Mouse (Mus musculus): Measurements from ENCODE around the gene 0610040J01Rik.
"Not testable (repeated sequence)": the region's sequence is repeated elsewhere in the genome, so short reads cannot be mapped to it uniquely, and the experiment has no call there.

0610040J01Rik gene

DNA sequence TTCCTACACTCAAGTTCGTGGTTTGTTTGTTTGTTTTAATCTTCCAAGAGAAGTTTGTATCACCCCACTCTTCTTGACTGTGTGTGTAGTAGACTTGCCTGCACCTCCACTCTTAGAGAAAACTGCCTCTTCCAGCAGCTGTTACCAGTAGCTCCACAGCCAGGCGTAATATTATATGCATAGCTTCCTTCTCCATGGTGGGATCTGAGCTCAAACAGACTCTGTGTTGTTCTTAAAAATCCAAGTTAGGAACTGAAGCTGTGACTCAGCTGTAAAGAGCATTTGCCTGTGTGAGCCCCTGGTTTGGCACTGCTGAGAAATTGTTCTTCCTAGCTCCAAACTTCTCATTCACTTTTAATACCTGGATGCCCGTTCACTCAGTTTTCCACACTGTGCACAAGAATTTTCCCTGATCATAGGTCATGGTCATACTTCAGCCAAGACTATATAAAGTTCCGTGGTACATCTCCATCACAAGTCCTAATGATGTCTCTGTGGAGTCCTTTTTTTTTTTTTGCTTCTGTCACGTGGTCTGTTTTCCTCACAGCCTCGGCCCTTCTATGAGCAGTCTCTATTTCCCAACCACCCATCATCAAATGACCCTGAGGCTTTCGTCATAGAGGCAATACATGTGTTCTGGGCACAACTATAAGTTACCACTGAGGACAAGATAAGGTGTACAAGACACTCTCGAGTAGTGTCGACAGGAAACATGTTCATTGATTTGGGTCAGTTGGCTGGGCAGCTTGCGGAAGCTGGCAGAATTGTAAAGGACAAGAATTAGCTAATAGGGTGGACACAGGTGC lies 16.4 kb downstream of the 0610040J01Rik start:
- no peak for DNase-seq (ENCODE audit: low spot score)

DNA sequence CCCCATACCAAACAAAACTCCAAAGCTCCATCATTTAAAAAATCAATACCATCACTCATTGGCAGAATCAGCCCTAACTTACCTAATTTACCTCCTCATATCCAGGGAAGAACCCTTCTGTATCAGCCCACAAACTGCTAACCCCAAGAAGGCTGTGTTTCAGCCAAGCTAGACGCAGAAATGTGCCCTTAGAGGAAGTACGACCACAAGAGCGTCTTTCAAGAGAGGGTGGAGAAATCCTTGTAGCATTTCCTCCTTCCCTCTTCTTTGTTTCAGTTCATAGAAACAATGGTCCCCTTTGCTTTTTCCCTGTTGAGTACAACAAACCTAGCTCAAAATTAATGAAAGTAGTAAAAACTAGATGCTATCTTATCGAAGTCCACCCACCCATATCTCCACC lies 18.9 kb downstream of the 0610040J01Rik start:
- no peak for DNase-seq (ENCODE audit: low spot score)

DNA sequence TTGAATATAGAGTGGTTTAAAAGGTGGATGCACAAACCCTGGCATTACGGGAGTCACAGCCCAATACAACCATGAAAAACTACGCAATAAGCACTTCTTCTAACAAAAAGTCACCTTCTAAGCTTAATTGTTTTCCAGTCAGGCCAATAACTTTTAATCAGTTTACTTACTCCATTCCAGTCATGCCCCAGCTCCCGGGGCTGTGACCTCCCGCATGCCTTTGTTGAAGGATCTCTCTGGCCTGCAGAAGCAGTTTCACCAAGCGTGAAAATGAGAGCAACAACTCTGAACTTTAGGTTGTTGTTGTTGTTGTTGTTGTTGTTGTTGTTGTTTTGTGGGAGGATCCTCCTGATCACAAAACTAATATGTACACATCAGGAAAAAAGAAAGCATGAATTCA lies 21.8 kb downstream of the 0610040J01Rik start:
- DNase-seq (ENCODE audit: low spot score) = no peak

DNA sequence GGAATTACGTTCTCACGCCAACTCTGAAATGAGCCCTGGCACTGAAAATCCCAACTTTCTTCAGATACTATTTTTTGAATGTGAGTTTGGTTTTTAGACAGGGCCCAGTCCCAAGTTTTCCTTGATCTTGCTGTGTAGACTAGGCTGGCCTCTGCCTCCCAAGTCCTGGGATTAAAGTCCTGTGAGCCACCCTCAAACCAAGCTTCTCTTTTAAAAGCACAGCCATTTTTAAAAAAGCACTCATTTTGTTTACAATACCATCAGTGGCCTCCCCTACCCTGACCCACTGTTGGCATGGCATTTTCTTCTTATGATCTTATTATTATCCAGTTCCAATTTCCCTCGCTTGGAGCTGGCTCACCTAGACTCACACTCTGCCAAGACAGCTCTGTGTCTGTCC lies 22.3 kb downstream of the 0610040J01Rik start:
- no peak for DNase-seq (ENCODE audit: low spot score)

DNA sequence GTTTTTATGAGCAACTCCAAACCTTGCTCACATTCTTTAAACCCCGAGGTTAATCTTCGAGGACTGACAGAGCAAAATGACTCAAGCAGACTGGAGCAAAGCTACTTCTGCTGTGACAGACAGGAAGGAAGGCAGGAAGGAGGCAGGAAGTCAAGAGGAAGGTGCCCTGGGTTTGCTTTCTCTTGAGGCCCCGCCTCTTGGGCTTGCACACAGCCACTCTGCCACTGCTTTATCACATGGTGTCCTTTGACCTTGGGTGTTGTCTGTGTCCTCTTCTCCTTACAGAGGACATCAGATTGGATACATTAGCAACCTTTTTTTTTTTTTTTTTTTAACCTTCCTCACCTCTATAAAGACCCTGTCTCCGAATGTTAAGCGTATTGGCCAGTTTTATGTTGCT lies 25.0 kb downstream of the 0610040J01Rik start:
- no peak for DNase-seq (ENCODE audit: low spot score)

DNA sequence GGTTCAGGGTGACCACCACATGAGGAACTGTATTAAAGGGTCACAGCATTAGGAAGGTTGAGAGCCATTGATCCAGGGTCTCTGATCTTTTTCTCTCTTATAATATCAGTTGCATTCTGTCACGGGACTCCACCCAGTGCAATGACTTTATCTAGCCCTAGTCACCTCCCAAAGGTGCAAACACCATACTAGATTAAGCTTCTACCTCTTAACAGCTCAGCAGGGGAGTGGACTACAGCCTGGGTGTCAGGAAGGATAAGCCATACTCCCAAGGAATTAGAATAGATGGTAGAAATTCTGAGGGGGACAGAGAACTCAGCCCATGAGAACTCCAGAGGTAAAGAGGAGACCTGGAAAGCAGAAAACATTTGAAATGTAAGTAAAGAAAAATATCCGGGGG lies 25.7 kb downstream of the 0610040J01Rik start:
- no peak for DNase-seq (ENCODE audit: low spot score)

DNA sequence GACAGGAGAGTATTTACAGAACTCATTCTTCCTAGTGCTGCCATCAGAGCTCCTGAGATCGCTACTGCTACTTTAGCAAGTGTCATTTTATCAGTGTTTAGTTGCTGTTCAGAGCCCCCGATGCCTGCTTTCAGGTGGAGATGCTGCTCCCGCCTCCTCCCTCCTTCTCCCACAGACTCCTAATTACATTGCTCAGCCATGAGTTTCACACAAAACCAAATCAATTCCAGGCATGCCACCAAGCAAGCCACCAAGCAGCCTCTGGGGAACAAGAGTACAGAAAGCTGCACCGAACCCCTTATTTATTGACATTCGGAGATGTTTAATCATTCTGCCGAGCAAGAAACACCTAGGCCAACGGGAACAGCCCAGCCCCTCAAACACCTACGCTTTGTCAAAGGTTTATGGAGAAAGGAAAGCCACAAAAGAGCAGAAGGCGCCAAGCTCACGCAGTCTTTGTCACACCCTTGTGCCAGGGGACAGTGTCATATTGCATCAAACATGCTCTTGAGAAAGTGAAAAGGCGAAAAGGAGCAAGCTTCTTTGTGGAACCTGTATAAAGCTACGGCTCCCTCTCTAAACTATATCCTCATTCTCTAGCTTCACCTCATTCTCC lies 27.7 kb downstream of the 0610040J01Rik start:
- DNase-seq (ENCODE audit: low spot score) = no peak

DNA sequence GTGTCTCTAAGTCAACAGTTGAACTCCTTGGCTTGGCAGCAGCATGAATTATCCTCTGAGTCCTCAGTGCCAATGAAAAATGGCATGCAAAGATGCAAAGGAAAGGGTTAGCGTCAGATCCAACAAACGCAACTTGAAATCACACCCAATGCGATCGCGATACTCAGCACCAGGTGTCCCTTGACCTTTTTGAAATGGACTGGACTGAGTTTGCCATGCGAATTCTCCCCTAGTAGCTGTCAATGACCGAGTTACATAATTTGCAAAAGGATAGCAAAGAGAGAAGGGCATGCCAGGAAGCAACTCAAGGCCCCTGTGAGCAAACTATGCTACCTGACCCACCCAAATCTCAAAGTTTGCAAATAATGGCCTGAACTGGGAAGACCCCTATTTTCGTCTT lies 34.9 kb downstream of the 0610040J01Rik start:
- no peak for DNase-seq (ENCODE audit: low spot score)

DNA sequence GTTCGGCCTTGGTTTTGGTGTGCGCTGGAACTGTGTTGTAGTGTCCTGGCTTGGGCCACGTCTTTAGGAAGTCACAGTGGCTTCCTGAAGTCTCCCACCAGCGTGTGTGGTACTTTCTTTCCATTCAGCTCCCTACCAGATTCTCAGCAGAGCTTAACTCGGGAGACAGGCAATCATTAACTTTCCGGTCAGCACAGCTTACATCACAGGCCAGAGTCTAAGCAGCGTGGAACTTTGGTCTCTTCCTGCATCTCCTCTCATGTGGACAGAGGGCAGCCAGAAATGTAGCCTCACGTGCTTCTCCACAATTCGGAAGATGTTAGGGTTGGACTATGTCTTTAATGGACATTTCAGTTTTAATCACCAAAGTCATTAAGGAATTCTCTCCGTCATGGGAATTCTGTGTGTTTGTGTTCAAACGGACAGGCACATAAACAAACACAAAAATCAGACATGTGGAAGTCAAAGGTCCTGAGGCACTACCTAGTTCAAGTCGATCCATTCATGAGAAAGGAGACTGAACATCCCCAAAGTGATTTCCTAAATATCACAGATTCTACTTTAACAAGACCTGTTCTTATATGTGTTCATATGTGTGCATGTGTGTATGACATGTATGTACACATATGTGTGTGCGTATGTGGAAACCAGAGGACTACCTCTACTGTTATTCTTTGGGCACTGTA lies 35.5 kb downstream of the 0610040J01Rik start:
- DNase-seq (ENCODE audit: low spot score) = no peak

DNA sequence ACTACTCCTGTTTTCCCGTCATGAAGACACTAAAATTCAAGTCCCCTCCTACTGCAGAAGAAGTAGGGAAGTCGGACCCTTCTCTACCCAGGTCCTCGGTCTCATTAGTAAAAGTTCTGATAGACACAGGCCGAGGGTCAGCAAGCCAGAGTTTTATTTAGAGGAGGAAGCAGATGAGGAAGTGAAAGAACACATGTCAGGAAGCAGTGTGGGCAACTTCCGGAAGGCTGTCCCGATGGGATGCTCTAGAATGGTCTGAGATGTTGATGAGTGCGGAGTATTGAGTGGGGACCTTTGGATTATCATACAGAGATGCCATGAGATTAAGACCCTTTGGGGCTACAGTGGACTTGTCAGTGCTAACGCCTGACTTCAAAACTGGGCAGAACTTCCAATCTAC lies 46.7 kb downstream of the 0610040J01Rik start:
- no peak for DNase-seq (ENCODE audit: low spot score)

DNA sequence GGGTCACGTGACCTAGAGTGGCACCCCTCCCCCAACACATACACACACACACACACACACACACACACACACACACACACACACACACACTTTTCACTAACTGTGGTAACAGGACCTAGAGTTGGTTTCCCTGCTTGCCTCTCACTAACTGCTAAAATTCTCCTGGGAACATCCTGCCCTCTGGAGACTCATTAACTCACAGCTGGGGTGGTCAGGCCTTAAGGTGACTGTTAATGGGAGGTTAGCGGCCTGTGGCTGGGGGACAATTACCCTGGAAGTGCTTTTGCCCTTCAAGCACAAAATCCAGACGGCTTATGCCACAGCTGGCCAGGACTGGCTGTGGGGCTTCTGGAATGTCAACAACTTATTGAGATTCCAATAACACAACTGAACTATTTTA lies 55.3 kb downstream of the 0610040J01Rik start:
- no peak for DNase-seq (ENCODE audit: low spot score)

DNA sequence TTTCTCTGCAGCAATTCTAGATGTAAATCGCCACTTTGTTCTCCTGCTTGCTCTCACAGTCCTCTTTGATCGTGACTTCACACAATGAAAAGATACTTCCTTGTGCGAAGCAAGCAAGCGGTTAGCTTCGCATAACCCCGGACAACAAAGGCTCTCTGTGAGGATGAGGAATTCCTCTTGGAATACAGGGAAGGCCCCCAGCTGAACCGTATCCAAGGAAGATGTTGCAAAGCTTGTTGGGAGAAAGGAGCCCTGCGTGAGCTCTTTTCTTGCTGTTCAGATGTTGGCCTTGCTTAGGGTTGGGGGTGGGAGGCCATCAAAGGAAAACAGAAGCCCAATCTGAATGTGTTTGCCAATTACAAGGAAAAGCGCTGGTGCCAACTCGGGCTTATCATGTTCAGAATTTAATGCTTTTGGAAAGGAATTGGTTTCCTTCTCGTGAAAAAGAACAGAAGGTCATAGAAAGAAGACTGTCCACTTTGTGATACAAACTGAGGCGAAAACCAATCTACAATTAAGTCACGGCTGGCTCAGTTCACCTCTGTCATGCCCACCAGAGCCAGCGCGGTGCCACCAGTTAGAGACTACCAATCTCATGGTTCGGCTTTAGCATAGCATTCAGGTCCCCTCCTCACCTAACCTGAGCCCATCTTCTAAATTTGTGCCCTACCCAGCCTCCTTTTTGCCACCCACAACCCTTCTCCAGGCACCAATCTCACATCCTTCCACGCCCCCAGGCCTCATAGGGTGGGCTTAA lies 60.2 kb downstream of the 0610040J01Rik start:
- peak; percentile 48 for DNase-seq (ENCODE audit: low spot score)

DNA sequence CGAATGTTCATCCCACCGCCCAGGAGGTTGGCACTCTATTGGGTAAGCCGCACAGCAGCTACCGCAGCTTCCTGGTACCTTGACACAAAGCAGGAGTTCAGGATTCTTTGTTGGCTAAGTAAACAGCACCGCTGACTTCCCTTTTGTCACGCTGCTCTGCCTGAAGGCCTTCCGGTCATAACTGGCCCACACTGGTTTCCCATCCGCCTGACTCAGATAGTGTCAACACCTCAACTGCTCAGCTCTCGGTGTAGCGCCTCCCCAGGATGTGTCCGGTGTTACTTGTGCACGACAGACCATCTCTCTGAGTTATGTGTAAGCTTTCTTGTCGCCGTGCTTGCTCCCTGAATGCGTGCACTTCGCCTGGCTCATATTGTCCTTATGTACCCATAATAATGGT lies 62.7 kb downstream of the 0610040J01Rik start:
- no peak for DNase-seq (ENCODE audit: low spot score)

DNA sequence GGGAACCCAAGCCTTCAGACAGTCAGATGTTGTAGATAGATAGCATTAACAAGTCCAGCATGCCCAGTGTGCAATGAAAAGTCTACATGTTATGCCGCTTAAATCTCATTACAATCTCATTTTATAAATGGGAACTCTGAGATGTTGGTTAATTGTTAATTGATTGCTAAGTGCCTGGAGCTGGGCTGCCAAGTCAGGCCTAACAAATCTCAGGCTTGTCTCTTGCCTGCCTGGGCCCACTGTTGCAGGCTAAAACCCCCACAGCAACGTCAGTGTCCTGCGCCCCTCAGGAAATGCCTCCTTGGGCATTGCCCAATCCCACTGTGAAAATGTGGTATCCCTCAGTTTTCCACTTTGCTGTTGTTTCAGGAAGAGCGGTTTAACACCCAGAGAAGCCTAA lies 63.9 kb downstream of the 0610040J01Rik start:
- no peak for DNase-seq (ENCODE audit: low spot score)

DNA sequence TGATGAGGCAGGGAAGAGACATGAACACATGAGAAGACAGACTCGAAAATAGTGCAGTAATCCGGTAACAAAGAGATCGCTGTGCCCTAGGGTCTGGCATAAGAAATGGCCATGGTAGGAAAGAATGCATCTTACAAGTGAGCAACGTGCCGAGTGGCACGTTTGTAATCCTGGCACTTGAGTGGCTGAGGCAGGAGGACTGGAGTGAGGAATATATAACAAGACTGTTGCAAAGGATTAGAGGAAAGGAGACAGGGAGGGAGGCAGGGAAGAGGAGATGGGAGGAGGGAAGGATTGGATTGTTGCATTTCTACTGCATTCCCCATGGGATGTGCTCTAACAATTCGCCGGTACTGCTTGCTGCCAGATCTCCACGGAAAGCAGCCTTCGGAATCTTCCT lies 66.9 kb downstream of the 0610040J01Rik start:
- no peak for DNase-seq (ENCODE audit: low spot score)

DNA sequence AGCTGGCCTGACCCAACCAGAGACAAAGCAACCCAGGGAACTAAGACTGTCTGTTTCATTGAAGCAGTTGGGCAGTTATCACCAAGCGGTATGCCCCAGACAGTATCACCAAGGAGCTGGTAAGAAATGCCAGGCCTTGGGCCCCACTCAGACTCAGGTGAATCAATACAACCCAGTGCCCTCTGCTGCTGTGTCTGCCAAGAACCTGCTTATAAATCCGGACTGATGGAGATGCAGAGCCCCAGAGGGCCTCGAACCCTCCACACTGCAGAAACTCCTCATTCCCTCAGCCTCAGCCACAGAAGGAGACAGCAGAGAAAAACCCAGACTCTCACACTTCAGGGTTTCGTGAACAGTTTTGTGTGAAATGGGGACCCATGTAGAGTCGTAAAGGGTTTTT lies 74.1 kb downstream of the 0610040J01Rik start:
- DNase-seq (ENCODE audit: low spot score) = no peak

DNA sequence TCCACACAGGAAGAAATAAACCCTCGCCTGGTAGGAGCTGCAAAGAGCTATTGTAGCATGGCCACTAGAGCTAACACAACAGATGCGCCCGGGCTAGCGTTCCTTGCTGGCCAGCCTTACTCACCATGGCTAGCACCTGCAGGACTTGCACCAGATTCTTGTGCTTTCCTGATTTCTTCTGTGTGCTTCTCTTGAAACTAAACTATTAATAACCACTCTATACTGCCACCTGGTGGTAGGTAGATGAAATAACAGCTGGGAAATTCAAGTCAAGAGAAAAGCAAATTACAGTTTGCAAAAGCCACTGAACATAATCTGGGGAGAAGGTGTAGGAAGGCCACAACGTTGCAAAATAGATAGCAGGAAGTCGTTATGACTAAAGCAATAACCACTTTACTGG lies 74.5 kb downstream of the 0610040J01Rik start:
- DNase-seq (ENCODE audit: low spot score) = no peak

DNA sequence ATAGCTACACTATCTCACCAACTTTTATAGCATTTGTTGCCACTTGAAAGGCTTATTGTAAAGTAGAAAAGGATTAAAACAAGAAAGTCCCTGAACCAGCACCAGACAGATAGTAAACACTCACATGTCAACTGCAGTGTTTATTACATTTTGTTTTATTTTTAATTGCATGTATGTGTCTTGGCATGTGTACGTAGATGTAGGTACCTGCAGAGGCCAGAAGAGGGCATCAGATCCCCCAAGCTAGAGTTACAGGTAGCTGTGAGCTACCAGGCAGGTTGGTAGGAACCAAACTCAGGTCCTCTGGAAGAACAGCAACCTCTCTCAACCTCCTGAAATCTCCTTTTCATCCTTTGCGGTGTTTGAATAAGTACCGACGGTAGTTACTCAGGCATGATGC lies 74.9 kb downstream of the 0610040J01Rik start:
- DNase-seq (ENCODE audit: low spot score) = no peak

DNA sequence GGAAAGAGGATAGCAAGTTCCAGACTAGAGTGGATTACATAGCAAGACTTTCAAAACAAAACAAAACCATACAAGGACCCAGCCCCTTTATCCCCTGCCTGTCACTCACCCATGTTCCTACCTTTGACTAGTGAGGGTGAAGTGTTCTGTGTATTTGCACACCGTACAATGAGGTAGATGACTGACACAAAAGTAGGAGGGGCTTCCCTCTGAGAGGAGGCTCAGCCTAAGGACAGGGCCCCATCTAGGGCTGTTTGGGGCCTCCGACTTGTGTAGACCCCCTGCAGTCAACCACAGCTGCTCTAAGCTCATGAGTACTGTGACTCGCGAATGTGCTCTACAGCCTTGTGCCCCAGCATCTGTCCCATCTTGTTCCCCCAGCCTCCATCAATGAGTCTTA lies 79.1 kb downstream of the 0610040J01Rik start:
- DNase-seq (ENCODE audit: low spot score) = no peak

DNA sequence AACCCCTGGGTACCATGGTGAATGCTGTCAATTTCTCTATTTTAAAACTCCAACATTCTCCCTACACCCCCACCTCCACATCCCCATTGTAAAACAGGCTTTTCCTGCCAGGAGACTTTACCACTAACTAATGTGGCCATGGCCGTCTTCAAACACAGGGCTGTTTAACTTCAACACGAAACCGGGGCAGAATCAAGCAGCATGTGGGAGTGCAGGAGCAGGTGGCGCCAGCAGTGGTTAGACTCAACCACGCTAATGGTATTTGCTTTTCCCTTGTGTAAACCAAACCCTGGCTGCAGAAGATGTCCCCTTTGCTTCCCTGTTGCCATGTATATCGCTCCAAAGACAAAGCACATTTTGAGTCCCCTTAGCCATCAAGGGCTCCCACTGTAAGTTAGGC lies 79.7 kb downstream of the 0610040J01Rik start:
- DNase-seq (ENCODE audit: low spot score) = no peak

DNA sequence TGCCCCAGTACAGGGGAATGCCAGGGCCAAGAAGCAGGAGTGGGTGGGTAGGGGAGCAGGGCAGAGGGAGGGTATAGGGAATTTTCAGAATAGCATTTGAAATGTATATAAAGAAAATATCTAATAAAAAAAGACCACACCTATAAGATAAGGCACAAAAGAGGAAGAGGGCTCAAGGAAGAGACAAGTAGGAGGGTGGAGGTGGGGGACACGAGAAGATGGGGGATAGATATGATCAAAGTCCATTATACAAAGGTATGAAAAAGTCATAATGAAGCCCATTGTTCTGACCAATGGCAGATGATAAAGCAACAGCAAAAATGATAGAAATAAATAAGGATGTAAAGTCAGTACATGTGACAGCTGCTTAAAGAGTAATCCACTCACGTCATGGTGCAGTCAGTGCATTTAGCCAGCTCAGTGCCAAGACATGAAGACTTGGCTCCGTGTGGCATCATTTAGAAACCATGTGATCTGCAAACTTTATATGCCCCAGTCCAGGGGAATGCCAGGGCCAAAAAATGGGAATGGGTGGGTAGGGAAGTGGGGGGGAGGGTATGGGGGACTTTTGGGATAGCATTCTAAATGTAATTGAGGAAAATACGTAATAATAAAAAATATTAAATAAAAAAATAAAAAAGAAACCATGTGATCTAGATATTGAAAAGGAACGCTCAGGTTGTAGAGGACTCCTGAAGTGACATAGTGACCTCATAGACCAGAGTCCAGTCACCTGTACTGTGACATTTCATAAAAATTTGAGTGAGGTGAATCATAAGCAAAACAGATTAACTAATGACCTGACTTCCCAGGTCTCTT lies 85.0 kb downstream of the 0610040J01Rik start:
- DNase-seq (ENCODE audit: low spot score) = not testable (repeated sequence)

DNA sequence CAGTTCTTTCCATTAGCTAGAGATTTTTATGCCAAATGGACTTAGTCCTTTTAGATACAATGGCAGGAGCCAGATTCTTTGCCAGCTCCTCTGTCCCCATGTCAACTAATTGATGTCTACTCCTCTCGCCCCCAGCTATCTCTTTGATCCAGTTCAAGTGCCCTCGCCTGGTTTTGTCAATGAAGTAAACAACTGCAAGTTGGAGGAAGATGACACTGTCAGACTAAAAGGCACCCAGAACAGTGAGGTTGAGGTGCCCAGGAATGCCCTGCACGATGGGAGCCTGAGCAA lies 85.6 kb downstream of the 0610040J01Rik start:
- DNase-seq (ENCODE audit: low spot score) = no peak
